Mouse (Mus musculus) thymus, adult 18-20 months (tissue): ENCODE measurements around the gene Ankrd55.
"Not testable (repeated sequence)": the region's sequence is repeated elsewhere in the genome, so short reads cannot be mapped to it uniquely, and the experiment has no call there.

Experiments
- DNase-seq, 2 experiments: peaks; one replicate each; pipeline ENCODE4 v3.0.0; 2022; ENCODE audit warnings: mixed read lengths in 2 of 2

Gene Ankrd55

GRCm38 (mm10) chr13:112413611-112414010 lies 125.4 kb downstream of the Ankrd55 start:
- no peak for DNase-seq

DNA sequence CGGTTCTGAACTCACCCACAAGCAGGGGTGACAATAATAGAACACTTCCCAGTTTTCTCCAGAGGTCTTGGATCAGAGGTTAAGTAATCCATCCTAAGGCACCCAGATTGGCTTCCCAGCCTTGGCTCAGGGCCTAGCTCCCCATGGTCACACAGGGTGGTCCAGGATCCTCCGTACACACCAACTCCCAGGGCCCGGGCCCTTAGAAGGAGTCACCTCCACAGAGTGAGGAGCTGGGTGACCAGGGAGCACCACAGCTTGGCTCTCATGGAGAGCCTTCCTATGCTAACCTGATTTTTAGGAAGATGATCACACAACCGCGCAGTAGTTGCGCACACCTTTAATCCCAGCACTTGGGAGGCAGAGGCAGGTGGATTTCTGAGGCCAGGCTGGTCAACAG lies 127.6 kb downstream of the Ankrd55 start:
- no peak for DNase-seq

GRCm38 (mm10) chr13:112416410-112417162 lies 128.3 kb downstream of the Ankrd55 start:
- DNase-seq: no peak

DNA sequence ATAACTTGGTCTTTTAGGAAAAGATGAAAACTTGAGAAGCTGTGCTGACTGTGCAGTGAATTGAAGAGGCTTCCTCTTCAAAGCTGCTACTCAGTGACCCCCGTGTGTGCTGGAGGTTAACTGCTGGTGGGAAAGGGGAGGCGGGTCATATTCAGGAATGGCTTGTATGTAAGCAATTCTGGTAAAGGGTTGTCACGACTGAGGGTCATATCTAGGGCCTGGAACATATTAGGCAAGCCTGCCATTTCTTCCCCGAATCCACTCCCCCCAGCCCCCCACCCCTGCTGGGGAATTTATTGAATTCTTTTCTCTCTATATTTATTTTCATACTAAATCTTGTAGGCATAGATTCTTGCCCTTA lies 128.9 kb downstream of the Ankrd55 start:
- no peak for DNase-seq

GRCm38 (mm10) chr13:112417861-112418423 lies 129.7 kb downstream of the Ankrd55 start:
- DNase-seq: peak in 1 of 2 experiments; percentile 66

GRCm38 (mm10) chr13:112418595-112418994 lies 130.3 kb downstream of the Ankrd55 start:
- DNase-seq: peak in 1 of 2 experiments; percentile 49

DNA sequence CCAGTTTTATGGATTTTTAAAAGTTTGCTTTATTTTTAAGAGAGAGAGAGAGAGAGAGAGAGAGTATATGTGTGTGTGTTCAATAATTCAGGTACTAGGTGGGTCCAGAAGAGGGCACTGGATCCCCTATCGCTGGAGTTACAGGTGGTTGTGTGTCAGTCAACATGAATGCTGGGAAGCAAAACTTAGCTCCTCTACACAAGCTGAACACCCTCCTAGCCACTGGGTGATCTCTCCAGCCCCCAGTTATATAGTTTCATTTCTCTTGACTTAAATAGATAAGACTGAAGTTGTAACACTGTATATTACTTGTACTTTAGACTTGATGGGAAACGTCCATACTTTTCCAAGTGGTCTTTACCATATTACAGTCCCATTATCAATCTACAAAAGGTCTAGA lies 136.0 kb downstream of the Ankrd55 start:
- peak; percentile 30 to 67 for DNase-seq

DNA sequence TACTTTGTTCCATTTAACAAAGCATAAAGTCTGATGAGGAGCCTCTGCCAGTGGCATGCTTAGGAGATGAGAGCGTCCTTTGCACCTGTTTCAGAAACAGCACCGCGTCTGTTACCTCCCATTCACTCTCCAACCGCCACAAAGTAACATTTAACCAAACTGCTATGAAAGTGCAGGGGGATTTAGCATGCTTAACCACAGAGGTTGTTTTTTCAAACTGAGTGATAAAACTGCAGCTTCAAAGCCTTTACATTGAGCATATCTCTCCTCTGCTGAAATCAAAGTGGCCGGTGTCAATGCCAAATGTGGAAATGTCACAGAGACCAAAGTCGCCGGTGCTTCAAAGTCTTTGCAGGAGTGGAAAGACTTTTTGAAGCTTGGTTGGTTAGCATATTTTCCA lies 136.4 kb downstream of the Ankrd55 start:
- peak; percentile 32 to 77 for DNase-seq

DNA sequence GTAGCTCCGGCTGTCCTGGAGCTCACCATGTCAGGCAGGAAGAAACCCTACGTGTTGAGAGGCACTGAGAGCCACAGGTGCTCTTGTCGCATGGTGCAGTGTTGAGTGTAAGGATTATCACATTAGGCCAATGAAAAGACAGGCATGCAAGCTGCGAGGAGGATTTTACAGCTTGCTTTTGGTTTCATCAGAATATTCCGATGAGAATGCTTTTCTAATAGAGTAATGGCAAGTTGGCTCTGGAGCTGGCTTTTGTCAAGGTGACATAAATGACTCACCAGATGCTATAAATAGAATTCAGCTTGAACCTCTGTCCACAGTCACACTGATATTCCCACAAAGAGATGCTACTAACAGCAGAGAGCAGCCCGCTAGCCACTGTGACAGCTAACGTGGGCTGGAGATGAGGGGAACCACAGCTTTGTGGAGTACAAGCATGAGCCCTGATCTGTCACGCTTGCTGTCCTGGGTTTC lies 137.0 kb downstream of the Ankrd55 start:
- DNase-seq: no peak

DNA sequence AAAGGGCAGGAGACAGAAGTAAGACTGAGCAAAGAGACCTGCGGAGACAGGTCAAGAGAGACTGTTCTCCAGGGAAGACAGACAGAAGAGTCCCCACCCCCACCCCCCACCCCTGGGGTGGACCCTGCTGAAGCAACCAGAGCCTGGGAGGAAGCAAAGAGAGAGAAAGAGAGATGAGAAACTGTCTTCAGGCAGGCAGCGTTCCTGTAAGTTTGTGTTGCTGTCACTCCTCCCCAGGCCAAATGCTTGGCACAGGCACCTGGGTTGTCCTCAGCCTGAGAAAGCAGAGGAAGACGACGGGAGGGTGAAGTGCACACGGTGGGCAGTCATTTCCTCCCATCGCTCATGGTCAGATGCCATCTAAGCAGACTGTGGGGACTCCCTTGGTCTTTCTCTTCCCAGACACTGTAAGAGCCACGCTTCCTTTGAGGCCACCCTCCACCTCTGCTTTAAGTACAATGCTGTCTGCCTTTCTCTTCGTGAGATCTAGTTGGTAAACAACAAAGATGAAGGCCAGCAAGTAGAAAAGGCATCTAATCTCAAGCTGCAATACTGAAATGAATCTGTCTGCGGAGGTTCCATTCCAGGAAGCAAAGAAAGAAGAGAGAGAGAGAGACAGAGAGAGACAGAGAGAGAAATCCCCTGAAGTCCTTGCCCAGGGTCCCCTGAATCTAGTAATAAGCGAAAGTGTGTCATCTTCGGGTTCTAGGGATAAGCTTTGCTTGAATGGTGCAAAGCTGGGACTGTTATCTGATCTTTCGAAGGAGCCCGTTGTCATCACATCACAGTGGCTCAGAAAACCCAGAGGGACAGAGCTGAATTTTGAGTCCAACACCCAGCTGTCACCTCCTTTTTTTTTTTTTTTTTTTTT lies 138.2 kb downstream of the Ankrd55 start:
- peak; percentile 45 to 51 for DNase-seq

GRCm38 (mm10) chr13:112427136-112427470 lies 138.9 kb downstream of the Ankrd55 start:
- not testable (repeated sequence) for DNase-seq

DNA sequence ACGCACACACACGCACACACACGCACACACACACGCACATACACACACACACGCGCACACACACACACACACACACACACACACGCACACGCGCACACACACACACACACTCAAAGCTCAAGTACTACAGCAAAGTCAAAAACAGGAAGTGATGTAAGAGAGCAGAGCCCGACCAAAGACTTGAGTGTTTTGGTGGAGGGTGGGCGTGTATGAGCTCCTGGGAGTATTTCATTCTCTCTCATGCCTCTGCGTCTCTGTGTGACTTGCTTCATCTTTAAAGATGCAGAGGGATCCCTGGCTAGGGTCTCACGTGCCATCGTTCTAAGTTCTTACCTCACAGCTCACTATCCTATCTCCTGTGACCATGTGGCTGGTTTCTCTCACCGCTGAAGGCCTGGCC lies 139.3 kb downstream of the Ankrd55 start:
- DNase-seq: peak; percentile 42 to 74

- DNase-seq: peak; percentile 41 to 74
These were observed 145.0 kb downstream of the Ankrd55 start for GRCm38 (mm10) chr13:112433271-112433670.
